Mouse (Mus musculus) cerebellum, postnatal 36 days (tissue): ENCODE data around the gene Tcf12.

ENCODE experiments used
- DNase-seq, 2 experiments: peaks; one replicate each; pipeline ENCODE4 v3.0.0; 2021 to 2022; ENCODE audit warnings: mixed read lengths in 2 of 2

Tcf12 gene

DNA sequence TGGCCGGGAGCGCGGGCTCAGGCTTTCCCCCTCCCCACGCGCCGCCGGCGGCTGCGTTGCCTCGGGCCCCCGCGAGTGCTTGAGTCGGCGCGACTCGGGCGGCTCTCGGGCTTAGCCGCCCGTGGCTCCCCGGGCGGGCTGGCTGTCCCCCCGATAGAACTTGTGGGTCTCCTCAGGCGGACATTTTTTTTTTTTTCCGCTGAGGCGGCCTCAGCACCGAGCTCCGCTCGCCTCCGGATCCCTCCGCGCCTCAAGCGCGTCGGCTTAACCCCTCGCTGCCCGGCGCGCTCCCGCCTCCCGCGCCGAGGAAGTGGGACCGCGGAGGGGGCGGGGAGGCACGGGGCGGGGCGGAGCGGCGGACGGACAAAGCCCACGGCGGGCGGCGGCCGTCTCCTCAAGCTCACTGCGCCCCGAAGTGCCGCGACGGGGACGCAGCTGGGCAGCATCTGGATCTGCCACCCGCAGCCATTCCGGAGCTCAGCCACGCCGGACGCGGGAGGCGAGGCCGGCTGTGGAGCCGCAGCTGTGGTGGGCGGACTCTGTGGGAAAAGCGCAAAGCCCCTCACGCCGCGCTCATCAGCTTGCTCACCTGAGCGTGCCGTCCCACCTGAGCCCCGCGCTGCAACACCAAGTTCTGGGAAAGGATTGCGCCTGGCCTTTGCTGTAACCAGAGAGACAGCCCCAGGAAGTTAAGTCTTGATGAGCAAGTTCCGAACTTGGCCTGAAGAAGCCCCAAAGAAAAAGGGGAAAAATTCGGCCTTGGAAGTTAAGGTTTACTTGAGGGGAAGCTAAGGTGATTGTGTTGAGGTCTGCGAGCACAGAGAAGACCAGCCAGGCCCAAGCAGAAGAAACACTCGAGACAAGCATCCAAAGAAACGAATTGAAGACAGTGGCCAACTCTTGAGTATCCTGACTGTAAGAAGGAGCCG lies at the start of gene Tcf12:
Gene Tcf12, minus strand, starts transcription at position 250 of the 929 bp plus-strand sequence.
- DNase-seq, result peak; percentile 80

DNA sequence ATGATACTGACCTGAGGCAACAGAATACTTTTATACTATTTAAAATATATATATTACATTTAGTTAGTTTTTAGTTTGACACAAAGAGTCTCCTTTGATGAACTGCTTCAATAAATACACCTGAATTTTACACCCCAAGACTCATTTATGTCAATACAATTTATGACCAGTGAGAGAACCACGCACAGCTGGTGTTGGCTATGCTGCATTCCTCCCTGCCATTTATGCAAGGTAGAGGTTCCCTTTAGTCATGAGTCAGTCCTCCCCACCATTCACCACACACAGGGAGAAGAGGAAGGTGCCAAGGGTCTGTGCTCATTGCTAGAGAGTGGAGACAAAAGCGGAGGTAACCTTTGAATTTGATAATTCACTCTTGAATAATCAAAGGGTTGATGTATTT lies 46.7 kb upstream of the Tcf12 start:
- DNase-seq, result no peak

DNA sequence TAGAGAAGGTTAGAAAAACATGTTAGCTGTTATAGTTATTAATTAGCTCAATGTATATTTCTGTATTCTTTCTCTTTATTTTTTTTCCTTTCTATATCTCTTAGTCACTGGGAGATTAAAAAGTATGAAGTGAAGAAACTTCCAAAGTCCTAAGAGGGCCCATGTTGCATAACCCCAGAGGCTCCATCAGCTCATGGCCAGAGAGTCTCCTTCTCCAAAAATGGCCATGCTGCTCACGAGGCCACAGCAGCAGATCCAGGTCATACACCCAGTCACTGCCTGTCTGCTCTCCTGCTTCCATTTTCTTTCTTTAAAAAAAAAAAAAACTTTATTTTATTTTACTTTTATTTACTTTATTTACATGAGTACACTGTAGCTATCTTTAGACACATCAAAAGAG lies 45.4 kb upstream of the Tcf12 start:
- DNase-seq, result no peak

DNA sequence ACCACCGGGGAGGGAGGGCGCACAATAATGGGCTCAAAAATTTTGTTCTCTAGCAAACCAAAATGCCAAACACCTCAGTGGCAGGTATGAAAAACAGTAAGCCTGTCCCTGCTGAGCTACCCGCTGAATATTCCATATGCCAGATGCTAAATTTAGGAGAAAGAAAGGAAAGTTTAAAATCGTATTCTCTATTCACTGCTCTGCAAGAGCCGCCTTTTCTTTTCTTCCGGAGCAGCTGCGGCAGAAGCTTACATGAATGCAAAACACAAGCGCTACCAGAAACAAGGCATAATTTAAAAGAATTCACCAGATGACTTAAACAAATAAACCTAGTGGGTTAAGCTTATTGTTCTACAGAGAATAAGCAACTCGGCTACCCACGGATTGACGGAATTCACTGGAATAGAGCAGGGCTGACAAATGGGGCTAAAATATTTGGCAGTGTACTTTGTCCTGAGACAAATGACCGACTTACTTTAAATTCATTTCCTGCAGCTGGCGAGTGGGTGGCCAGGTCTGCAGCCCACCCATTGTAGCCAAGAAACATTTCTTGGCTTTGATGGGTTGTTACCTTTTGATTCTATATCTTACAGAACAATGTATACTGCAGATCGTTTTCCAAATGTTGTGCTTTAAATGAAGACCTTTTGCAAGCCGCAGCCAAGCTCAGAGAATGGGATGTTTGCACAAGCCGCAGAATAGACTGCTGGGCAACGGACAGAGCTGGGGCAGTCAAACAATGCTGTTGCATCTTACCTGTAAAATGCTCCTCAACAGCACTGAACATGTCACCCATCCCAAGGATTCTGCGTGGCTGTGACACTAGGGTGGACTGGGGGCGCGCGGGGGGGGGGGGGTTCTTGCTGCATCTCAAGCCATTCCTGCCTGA lies 43.8 kb upstream of the Tcf12 start:
- peak; percentile 35 to 68 for DNase-seq

DNA sequence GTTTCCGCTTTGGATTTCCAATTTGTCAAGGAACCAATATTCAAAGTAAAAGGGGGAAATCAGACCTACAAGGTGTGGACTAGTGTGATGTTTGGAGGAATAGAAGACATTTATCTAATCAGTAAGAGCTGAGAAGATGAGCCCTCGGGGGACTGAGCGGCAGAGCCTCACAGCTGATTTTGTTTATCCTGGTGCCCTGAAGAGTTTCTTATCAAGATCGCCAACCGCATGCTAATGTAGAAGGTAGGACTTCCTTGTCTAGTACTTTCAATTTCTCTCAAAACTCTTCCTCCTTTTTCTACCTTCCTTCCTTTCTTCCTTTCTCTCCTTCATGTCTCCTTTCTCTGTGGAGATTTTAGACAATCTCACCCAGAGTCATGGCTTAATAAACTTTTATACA lies 32.5 kb upstream of the Tcf12 start:
- no peak for DNase-seq

DNA sequence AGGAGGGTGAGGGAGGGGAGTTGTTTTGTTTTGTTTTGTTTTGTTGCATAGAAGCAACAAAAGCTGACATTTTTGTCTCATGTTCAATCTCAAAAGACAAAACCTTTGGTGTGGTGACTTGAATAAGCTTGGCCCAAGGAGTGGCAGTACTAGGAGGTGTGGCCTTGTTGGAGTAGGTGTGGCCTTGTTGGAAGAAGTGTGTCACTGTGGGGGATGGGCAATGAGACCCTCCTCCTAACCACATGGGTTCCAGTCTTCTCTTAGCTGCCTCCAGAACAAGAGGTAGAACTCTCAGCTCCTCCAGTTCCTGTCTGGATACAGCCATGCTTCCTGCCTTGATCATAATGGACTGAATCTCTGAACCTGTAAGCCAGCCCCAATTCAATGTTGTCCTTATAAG lies 26.2 kb upstream of the Tcf12 start:
- no peak for DNase-seq

DNA sequence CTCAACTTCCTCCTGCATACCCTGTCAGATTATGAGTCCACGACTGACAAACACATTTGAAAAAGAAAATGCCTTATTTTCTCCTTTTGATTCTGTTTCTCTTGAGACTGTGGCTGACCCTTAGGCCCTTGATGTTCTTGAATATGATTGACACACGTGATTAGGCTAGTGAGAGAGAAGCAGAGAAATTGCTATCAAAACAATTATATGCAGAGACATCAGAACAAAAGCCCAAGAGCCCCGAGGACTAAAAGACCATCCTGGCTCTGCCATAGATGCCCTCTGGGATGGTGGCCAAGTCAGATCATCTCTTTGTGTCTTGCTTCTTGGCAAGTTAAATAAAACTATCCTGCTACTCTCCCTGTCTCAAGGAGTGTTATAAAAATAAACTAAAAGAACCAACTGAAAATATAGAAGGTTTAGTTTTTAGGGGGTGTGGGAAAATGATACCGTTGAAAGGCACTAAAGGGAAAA lies 22.1 kb upstream of the Tcf12 start:
- DNase-seq, result peak; percentile 13 to 29

DNA sequence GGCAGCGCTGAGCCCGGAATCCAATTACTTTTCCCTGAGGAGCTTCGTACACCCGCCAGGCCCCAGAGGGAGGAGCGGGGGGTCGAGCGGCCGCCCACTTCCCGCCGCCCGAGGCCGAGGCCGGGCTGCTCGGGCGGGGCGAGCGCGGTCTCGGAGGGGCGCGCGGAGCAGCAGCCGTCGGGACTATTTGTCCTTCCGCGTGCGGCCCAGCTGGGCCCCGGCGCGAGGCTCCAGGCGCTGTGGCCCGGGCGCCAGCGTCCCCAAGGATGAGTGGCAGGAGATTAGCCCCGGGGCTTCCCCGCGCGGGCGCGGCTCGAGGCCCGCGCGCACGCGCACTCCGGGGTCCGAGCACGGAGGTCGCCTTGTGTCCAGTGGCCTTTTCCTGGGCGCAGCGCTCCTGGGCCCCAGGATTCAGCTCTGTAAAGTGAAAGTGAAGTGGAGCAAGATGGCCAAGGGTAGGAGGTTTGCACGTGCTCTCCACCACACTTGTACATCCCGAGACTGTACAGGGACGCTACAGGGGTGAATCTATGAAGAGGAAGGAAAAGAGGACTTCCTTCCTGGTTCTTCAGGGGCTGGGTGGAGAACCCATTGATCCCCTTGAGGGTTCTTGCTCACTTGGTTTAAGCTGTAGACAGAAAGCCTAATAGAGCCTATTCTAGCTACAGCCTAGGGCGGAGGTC lies 21.6 kb upstream of the Tcf12 start:
- peak; percentile 83 to 88 for DNase-seq

DNA sequence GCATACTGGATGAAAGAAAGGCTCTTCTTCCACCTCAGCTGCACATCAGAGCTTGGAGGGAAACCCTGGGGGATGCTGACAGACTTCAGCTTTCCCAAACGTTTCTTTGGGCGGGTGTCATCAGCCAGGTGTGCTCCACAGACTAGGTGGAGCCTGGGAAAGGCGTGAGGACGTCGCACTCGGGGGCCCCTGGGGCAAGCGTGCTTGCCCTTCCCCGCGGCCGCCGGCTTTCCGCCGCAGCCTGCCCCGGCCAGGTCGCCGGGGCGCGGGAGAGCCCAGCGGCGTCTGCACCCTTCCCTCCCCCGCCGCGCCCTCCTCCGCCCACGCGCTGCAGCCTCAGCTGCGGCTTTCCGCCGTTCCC lies 21.0 kb upstream of the Tcf12 start:
- DNase-seq, result no peak

DNA sequence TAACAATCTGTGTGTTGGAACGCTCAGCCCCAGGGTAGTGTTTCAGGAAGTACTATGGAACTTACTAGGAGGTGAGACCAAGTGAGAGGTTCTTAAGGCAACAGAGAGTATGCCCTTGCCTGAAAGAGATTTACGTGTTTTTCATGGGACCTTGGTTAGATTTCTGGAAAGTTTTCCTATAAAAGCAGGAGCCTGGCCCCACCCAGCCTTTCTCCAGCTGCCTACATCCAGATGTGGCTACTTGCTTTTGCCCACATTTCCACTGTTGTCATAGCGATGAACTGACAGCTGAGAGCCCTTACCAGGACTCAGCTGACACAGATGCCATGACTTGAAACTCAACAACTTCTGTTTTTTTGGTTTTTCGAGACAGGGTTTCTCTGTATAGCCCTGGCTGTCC lies 18.2 kb upstream of the Tcf12 start:
- DNase-seq, result no peak

DNA sequence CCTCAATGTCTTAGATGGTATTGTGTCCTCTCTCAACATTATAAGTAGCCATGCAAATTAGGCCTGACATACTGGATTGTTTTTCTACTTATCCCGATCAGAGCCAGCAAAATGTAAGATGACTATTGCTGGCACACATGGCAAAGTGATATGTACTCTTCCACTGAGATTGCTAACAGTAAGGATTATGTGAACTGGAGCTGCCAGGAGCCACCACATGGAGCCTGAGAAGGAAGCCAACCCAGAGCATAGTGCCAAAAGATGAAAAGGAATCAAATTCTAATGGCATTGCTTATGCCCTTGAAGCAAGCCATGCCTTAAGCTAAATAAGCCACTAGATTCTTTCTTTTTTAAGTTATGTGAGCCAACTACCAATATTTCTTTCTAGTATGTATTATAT lies 13.8 kb upstream of the Tcf12 start:
- peak; percentile 58 to 73 for DNase-seq

DNA sequence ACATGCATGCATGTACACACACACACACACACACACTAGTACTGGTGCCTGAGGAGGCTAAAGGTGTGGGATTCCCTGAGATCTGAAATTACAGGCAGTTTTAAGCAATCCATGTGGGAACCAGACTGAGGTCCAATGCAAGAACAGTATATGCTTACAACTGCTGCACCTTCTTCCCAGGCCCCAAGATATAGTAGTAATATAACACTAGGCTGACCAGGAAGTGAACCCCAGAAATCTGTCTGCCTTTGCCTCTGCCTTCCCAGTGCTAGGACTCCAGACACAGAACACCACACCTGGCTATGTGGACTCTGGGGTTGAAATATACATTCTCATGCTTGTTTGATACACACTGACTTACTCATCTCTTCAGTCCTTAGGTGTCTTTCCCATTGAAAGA lies 6.8 kb upstream of the Tcf12 start:
- DNase-seq, result no peak

DNA sequence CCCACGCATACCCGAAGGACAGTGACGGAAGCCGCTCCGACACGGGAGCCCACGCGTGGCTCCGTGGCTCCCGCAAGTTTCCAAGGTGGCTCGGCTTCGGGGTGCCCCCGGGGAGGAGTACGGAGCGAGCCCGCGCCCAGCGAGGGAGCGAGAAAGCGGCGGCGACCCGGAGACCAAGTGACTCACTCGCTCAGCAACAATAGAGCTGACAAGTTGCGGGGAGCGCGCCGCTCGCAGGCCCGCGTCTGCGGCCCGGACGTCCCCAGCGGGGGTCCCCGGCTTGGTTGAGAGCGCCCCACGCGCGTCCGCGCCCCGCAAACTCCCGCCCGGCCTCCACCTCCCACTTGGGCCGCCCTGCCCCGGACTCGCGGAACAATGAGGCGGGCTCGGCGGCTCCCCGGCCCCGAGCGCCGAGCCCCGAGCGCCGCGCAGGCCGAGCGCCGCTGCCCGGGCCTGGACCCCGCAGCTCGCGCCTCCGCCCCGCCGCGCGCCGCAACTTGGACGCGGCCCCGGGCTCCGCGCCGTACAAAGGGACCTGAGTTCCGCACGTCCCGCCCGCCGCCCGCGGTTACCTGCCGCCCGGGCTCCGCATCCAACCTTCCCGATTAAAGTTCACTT lies 558 bp downstream of the Tcf12 start:
- DNase-seq, result peak; percentile 78 to 82

DNA sequence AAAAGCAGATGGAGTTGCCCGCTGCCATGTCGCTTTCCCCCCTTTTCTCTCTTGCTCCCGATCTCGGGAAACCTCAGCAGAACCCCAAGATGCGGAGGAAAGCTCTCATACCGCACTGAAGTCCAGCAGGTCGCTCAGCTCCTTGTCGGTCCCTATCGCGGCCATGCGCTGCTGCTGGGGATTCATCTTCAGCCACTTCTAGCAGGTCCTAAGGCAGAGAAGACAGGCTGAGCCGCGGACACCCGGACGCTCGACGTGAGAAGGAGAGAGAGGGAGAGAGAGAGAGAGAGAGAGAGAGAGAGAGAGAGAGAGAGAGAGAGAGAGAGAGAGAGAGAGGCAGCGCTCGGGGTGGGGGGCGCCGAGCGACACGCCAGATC lies 1.1 kb downstream of the Tcf12 start:
- DNase-seq, result peak; percentile 51 to 62

DNA sequence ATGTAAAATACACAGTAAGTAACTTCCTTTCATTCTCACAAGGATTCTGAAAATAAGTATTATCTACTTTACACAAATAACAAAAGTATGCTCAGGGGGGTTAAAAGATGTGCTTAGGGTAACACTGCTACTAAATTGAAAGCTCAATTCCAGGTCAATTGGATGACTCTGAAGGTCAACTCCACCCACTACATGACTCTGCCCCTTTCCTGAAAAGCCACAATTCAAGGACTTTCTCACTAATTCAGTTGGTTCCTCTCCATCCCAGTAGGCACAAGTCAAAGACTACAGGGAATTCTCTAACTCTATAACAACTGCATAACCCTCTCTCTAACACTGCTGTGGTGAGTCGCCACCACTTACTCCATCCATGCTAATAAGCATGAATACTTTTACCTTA lies 8.2 kb downstream of the Tcf12 start:
- DNase-seq, result no peak

DNA sequence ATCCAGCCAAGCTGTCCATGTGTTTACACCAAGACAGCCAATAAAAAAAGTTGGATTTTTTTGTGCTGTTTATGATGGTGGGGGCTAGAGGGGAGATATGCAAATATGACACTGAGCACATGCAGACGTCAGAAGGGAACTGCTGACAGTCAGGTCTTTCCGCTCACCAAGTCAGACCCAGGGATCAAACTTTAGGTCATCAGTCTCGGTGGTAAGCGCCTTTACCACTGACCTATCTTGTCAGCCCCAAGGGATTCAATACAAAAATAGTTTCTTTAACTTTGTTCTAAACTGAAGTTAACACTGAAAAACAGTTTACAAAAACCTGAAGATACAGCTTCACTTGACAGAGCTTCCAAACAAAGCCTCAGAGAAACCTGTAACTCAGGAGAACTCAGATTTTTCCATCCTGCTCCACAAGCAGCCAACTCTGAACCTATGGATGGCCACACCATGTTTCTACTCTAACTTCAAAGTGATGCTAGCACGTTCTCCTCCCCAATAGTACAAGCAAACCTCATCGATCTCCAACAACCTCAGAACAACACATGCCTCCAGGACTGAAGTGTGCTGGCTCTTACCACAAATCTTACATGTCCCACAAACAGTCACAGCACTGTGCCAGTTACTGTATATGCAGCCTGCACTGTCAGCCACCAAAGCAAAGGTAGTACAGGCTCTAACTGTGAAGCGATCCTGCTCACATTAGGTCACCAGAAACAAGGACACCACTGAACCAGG lies 11.6 kb downstream of the Tcf12 start:
- DNase-seq, result no peak

DNA sequence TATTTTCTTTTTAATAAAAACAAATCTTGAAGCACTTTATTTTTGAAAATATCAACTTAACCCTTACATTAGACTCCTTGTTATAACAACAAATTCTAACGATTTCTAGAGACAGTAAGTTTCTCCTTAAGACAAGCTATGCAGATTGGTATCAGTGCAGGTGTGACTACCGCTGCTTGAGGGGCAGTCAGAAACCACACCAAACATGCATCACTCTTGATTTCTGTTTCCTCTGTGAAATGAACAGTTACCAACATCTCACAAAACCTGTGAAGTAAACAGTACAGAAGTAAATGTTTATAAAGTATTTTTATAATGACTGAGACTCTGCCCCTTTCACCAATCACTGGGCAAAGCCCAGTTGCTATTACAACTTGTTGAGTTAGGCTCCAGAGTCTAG lies 13.6 kb downstream of the Tcf12 start:
- no peak for DNase-seq

DNA sequence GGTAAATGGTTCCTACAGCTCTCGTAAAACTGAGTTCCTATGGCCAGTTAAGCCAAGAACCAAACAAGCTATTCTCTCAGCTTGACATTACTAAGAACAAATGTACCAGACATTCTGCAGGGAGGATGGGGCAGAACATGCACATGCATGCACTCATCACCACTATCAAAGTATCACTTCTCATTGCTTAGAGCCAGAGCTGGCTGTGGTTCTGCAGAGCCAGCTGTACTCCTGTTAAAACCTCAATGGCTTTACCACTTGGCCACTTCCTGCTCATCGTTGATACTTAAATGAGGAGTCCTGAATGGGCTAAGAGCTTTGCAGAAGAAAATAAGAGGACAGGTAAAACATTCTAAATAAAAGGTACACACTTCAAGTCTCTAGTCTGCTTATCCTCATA lies 14.6 kb downstream of the Tcf12 start:
- DNase-seq, result no peak

DNA sequence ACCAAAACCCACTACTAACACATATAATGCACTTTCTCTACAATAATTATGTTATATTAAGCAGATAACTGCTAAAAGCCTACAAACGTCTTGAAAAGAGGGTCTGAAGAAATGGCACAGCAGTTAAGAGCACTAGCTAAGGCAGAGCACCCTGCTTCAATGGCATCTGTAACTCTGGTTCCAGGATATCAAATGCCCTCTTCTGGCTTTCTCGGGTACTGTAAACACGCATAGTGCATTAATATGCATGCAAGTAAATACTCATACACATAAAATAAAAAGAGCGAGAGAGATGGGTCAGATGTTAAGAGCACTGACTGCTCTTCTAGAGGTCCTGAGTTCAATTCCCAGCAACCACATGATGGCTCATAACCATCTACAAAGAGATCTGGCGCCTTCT lies 17.0 kb downstream of the Tcf12 start:
- DNase-seq, result no peak

DNA sequence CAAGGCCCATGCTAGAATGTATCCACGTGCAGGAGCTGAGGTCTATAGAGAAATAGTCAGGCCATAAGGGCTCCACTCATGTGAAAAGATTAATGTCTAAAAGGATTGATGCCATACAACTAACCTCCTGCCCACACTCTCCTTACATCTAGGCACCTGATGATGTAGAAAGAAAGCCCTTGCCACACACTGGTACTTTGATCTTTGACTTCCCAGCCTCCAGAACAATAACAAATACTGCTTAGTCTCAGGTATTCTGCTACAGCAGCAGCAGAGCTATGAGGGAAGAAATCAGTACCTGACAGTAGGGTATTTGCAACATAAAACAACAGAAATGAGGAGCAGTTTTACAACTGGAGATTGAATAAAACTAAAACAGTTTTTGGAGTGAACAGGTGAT lies 19.5 kb downstream of the Tcf12 start:
- DNase-seq, result no peak

DNA sequence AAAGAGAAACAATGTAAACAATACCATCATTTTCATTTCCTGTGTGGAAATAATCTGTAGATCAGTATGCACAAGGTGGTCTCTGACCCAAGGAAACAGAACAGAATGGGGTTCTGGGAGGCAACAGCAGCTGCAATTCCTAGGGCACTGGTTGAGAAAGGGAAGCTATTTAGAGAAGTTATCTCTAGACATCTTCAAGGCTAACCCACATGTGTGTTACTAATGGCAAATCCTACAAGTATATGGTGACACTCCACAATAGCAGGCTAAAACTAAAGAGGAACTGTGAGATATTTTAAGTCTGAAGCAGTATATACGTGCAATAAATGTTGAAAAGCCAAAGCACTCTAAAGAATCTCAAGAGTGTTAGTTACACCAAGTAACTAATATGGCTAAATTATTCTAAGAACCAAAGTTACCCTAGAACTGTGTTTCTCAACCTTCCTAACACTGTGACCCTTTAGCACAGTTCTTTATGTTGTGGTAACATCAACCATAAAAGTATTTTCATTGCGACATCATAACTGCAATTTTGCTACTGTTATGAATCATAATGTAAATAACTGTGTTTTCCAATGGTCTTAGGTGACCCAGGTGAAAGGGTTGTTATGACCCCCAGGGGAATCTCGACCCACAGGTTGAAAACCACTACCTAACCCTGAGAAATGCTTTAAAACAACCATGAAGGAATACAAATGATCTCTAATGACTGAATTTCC lies 22.6 kb downstream of the Tcf12 start:
- no peak for DNase-seq
